Mouse (Mus musculus) embryo, embryonic 10 days (tissue): ENCODE results near the gene Gm5148.
A peak's percentile ranks its signal among the peaks of the same experiment; 100 is the strongest.

Experiments
- DNase-seq: peaks from one replicate; pipeline ENCODE4 v3.0.0-alpha.2; 2015; ENCODE audit warnings: low spot score

Gene Gm5148

GRCm38 (mm10) chr3:37692945-37693344 lies 31.3 kb downstream of the Gm5148 start:
- no peak for DNase-seq

GRCm38 (mm10) chr3:37687158-37687980 lies 36.9 kb downstream of the Gm5148 start:
- DNase-seq, result peak; percentile 49

- DNase-seq, result no peak
Measured at GRCm38 (mm10) chr3:37686751-37687150, 37.5 kb downstream of the Gm5148 start.

GRCm38 (mm10) chr3:37686219-37686618 lies 38.1 kb downstream of the Gm5148 start:
- no peak for DNase-seq

DNA sequence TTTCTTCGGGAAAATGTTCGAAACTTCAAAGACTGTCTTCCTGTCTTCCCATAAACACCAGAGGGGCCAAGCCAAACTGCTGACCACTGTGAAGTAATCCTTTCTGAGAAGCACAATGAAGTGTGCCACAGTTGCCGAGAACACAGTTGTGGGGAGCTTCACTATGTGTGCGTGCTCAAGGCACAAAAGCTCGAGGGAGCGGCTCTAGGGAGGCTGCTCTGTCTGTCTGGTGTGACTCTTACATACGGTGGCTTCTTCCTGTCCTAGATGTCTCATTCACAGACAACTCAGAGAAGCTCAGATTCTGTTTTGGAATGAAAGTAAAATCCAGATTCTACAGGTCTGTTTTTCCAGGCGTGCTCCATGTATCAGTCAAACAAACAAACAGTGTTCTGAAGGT lies 48.0 kb downstream of the Gm5148 start:
- DNase-seq, result no peak

GRCm38 (mm10) chr3:37675056-37675525 lies 49.2 kb downstream of the Gm5148 start:
- DNase-seq, result no peak

GRCm38 (mm10) chr3:37673513-37674261 lies 50.6 kb downstream of the Gm5148 start:
- peak; percentile 71 for DNase-seq

- peak; percentile 65 for DNase-seq
Measured at GRCm38 (mm10) chr3:37672266-37673040, 51.8 kb downstream of the Gm5148 start.

DNA sequence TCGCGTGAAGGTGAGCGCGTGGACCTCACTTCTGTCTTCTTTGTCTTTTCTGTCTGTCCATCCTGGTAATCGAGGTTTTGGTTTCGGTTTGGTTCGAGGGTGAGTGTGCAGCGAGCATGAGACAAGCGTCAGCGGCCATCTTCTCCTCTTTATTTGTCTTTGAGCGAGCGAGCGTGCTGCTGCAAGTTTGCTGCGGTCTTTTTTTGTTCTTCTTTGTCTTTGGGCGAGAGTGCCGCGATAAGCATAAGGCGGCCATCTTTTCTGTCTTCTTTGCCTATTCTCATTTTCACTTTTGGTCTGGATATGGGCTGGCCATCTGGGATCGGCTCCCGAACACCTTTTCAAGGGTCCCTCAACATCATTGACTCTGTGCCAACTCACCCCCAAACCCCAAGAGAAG lies 55.2 kb downstream of the Gm5148 start:
- DNase-seq, result no peak

DNA sequence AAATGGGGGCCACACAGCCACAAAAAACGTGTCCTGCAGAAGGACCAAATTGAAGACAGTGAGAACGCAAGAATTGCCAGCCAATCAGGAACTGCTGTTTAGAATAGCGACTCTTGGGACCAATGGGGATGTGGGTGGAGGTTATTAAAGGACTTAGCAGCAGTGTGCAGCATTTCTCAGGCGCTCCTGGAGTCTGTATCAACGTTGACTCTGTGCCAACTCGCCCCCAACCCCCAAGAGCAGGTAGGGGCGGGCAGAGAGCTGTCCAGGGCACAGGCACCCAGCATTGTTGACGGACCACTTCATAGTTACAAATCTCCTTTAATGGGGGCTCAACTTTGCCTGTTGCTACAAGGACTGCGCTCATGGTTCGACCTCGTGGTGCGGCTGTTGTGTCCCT lies 55.6 kb downstream of the Gm5148 start:
- DNase-seq, result no peak

DNA sequence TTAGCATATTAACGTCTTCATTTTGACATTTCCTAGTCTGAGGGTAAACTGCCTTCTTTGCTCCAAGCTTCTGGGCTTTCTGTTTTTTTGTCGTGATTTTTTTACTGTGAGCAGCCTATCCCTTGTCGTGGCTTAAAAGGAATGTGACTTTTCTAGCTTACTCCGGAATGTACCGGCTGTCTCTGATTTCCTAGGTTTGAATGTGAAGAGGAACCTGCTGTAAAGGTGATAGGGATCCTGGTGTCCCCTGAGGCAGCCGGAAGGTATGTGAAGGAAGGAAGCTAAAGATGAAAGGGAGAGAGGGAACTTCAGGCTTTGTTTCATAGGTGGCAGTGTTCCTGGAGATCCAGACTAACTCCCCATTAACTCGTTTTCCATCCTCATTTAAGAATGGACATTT lies 56.6 kb downstream of the Gm5148 start:
- no peak for DNase-seq

GRCm38 (mm10) chr3:37667119-37667467 lies 57.2 kb downstream of the Gm5148 start:
- DNase-seq, result no peak

DNA sequence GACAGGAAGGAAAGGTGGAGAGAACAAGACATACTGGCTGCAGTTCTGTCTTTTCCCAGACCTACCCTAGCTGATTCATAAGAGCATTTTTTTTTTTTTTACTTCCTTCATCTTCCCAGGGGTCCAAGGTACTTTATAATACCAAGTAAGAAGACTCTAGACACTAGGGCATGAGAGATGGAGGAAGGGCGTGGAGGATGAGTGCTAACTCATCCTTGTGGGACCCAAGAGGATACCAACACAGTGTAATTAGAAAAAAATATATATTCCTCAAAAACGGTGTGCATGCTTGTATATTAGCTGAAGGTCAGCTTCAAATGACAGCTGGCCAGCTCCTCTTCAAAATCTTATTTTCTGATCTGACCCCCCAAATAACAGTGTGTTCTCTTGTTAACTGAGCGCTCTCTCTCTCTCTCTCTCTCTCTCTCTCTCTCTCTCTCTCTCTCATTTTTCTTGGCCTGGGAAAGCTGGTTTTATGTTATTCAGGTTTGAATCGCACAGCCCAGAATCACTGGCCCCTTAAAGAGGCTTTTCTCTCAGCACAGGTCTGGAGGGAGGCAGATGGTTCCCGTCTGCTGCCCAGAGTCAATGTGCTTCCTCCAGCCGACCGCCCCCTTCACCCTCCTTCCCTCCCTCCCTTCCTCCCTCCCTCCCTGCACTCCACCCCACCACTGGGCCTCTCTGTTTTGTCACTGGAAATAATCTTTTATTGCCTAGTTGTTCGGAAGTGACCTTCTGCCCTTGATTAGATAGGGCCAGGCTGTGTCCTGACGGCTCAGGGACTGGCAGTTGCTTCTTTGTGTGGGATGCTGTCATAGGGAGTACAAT lies 57.8 kb downstream of the Gm5148 start:
- DNase-seq, result peak; percentile 81
